Mouse (Mus musculus) embryonic fibroblast, embryonic 13.5 days (primary cell): ENCODE results near the gene Sgms2.

Experiments used
- CTCF ChIP-seq: IDR thresholded peaks from 2 replicates; pipeline ENCODE4 v1.5.1; 2011; ENCODE audit warnings: mild to moderate bottlenecking, control low read depth, low read length, moderate library complexity, borderline replicate concordance; ENCODE audit not compliant: insufficient read depth
- POLR2A ChIP-seq: IDR thresholded peaks from 2 replicates; pipeline ENCODE4 v1.6.1; 2011; ENCODE audit warnings: low read depth, mild to moderate bottlenecking, control low read depth, low read length, moderate library complexity

DNA sequence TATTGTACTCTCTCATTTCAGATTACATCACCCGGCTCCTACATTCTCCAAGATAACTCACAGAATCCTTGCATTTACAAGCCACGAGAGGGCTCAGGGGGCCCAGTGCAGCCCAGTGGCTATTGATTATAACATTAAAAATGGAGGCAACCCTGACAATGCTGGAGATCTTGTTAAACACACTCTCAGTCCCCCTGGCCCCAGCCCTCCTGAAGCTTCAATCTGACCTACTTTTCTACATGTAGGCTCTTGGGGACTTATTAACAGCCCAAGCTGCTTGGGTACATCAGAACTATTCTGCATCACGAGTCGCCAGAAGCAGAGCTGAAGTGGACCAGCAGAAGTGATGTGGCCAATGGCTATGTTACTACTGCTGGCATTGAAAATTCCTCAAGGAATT lies 164.6 kb downstream of the Sgms2 start:
- TF ChIP-seq CTCF (no peak), POLR2A (no peak)
